Mouse (Mus musculus) heart, adult 2 months (tissue): ENCODE measurements at regions not wholly inside any gene's neighbourhood (a gene's known extent, or its start where the extent isn't known, plus 50 kb on each side); places are given as distances from the start of the nearest gene placed in this dataset.
A peak's percentile ranks its signal among the peaks of the same experiment; 100 is the strongest.
"Not testable (repeated sequence)": the region's sequence is repeated elsewhere in the genome, so short reads cannot be mapped to it uniquely, and the experiment has no call there.

Experiments used
- CTCF ChIP-seq: fragments of 200-600 bp; IDR thresholded peaks from 2 replicates; pipeline ENCODE4 v1.8.1; 2022; ENCODE audit warnings: antibody characterized with exemption, mild to moderate bottlenecking, moderate library complexity
- EP300 ChIP-seq: fragments of 200-500 bp; IDR thresholded peaks from 2 replicates; pipeline ENCODE4 v1.6.1; 2011; ENCODE audit warnings: low read depth, low read length, control low read depth; ENCODE audit not compliant: insufficient read depth
- POLR2A ChIP-seq: fragments of 200-500 bp; IDR thresholded peaks from 2 replicates; pipeline ENCODE4 v1.6.1; 2011; ENCODE audit warnings: mild to moderate bottlenecking, low read depth, low read length, control low read depth; ENCODE audit not compliant: insufficient read depth

- peak; percentile 54 for TF ChIP-seq POLR2A
- TF ChIP-seq CTCF, EP300: not testable (repeated sequence)
Observed at GRCm38 (mm10) chr13:74563483-74564330, 69.9 kb upstream of the Zfp825 start.
